Mouse (Mus musculus) granulocyte monocyte progenitor cell, adult 5-6 weeks (primary cell): ENCODE results near the gene Gpr107. TPM values are rescaled to one million over a fixed set of nuclear protein-coding genes. Genes with fewer than 3 reads are reported as not detected.
"Not testable (repeated sequence)": the region's sequence is repeated elsewhere in the genome, so short reads cannot be mapped to it uniquely, and the experiment has no call there.

Experiments used
- ATAC-seq: replicated peaks from 2 replicates; pipeline ENCODE4 v1.8.0; 2016; ENCODE audit warnings: mild to moderate bottlenecking, moderate TSS enrichment, inconsistent platforms; ENCODE audit not compliant: poor library complexity, severe bottlenecking
- total RNA-seq, 2 experiments: library from RNA; stranded (forward) in 1 of 2; stranded (reverse) in 1 of 2; fragments of 200-712, 200-1000 nt in 1 of 2; fragments of >200 nt in 1 of 2; fragmentation: Nextera tagmentation in 1 of 2; gene quantifications; 2 replicates each; pipeline ENCODE4 v1.2.3; 2014 to 2017

The Gpr107 gene
- total RNA-seq, 2 experiments from 2014 or later: 12.8 to 16.4 TPM

DNA sequence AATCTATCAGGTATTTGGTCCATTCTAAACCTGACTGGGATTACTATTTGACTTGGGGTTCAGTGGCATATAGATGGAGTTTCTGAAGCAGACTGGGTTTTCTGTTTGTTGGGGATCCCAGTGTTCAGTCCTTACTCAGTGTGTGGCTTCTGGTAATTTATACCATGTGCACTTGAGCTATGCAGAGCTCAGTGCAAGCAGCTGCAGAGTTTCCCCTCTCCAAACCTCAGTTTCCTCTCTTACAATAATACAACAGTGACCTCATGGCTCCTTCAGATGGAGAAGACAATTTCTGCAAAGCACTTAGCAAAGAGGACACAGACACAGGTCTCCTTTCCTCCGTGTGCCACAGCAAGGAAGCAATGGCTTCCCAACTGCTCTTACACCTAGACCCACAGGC lies 7.2 kb upstream of the Gpr107 start:
- ATAC-seq: peak; percentile 18

DNA sequence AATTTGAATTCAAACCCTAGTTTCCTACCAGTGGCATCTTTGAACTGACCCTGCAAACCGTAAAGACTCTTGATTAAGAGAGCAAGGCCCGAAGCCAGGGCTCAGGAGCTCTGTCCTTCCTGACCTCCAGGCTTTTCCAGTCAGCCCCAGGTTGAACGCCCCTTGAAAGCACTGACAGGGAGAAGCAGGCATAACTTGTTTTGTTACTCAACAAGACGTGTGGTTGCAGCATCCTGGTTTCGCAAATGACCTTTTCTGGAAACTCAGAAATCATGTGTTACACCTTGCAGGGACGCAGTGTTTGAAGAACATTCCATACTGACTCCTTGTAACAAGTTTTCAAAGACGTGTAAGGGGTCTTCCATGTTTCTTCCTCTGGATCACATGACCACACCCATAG lies 5.1 kb upstream of the Gpr107 start:
- peak; percentile 49 for ATAC-seq

DNA sequence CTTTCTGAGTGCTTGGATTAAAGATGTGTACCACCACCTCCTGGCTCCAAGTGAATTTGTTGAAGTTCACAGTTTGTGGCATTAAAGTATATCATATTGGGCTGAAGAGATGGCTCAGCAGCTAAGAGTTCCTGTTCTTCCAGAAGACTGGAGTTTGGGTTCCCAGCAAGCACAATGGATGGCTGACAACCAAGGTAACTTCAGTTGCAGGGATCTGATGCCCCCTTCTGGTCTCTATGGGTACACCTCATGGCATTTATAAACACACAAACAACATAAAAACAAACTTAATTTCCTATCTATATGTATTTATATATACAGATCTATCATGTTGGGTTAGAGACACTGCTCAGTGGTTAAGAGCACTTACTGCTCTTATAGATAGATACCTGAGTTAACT lies 1.4 kb upstream of the Gpr107 start:
- ATAC-seq: no peak

DNA sequence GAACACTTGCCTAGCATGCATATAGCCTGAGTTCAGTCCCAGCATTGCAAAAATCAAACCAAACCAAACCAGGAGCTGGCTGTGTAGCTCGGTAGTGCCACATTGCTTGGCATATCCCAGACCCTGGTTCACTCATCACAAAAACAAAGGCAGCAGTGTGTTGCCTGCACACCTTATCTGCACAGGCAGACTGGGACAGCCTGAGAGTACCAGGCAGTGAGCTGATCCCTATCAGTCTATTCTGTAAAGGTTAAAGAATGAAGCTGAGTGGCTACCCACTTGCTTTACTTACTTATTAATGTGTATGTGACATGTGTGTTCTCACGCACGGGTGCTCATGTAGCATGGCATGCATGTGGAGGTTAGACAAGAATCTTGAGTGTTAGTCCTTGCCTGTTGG lies 4.7 kb downstream of the Gpr107 start:
- no peak for ATAC-seq

DNA sequence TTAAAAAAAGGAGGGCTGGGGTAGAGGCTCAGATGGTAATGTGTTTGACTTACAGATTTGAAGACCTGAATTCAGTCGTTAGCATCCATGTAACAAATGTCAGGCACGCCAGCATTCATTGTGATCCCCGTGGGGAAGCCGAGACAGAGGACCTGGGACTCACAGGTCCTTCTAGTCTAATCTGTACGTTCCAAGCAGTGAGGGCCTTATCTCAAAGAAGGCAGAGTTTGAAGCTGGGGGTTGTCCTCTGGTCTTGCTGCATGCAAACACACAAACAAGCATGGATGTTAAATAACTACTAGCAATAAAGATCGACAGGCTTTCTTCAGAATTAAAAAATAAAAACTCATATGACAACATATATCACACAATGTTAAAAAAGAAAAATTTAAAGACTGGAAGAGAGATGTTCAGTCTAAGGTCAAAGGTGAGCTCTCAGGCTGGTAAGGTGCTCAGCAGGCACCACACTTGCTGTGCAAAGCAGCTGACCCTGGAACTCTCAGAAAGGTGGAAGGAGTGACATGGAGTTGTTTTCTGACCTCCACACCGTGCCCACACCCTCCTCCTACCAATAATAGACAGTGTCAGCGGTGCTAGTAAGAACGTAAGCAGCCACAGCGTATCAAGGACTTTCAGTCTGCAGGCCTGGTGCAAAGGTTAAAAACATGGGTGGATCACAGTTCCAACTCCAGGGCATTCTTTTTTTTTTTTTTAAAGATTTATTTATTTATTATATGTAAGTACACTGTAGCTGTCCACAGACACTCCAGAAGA lies 8.2 kb downstream of the Gpr107 start:
- no peak for ATAC-seq

DNA sequence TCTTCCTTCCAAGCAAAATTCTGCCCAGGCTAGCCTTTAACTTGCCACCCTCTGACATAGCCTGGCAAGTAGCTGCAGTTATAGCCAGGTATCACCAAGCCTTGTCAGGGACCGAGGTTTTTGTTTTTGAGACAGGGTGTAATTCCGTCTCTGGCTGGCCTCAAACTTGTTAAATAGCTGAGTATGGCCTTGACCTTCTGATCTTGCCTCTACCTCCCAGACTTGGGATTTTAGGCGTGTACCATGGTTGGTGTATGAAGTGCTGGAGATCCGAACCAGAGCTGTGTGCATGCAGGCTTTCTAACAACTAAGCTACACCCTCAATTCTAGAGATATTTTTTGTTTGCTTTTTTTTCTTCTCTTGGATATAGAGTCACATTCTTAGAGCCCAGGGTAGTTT lies 9.5 kb downstream of the Gpr107 start:
- no peak for ATAC-seq

DNA sequence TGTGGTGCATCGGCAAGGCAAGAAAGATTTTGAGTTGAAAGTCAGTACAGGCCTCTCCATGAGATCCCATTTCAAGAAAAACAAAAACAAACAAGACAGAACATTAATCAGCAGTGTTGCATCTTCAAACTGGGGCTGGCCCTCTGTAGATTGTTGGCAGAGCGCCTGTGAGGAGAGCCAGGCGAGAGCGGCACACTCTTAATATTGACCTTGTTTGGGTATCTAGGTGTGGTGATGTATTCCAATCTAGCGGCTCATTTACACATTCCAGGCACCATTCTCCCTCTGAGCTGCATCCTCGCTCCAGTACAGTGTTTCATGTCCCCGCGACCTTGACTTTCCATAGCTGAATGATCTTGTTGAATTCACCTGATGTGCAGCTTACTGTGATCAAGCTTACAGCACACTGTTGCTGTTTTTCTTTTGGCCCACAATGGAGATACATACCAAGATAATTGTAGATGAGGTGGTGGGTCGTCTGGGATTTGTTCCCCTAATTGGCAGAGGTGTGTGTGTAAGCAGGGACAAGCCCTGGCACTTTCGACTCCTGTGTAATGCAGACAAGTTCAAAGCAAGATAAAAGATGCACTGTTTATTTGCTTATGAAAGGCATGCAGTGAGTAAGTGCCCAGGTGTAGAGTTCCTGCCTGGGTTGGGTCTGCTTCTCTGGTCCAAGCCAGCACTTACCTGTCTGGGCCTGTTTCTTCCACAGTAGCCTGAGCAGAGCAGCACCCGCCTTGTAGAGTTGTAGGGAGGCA lies 11.4 kb downstream of the Gpr107 start:
- ATAC-seq: no peak

DNA sequence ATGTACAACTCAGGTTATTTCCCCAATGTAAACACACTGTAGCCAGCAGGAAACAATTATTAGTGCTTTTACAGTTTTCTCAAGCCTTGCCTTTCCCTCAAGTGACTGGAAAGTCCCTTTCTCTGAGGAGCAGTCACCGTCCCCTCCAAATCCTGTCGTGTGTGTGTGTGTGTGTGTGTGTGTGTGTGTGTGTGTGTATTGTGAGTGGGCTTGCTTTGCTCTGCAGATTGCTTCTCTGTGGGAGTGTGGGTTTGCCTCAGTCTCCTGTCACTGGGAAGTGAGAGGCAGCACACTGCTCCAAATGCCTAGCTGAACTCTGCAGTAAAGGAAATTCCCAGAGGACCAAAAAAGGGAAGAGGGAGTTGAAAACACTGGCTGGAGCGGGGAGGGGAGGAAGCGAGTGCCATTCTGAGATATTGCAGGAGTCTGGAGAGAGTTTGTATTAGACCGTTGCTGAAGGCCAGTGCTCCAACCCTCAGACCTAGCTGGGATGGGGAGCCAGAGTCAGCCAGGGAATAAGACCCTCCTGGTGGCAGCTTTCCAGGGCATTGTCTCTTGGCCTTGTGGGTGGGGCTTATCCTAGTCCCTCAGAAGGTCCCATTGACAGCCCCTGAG lies 12.8 kb downstream of the Gpr107 start:
- ATAC-seq: no peak

DNA sequence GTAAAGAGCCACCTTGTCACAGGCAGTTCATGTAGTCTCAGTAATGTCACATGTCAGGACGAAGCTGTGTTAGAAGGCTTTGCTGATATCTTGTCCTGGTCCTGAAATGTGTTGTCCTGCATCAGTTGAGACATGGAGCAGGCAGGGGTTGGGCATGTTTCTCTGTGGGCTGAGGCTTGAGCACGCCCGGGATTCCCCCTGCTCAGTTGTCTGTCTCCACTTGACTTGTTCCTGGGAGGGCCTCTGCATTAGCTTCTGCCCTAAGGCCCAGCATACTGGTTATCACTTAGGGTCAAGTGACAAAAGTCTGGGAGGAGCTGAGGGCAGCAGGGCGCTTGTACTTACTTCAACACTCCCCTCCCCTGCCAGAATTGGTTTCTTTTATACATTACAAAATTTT lies 13.4 kb downstream of the Gpr107 start:
- no peak for ATAC-seq

DNA sequence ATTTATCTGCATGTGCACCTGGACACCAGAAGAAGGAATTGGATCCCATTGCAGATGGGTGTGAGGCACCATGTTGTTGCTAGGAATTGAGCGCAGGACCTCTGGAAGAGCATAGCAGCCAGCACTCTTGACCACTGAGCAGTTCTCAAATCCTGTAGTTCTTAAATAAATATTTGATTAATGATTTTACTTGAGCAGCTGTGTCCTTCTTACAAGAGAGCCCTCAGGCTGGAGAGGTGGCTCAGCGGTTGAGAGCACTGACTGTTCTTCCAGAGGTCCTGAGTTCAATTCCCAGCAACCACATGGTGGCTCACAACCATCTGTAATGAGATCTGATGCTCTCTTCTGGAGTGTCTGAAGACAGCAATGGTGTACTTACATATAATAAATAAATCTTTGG lies 15.5 kb downstream of the Gpr107 start:
- not testable (repeated sequence) for ATAC-seq

DNA sequence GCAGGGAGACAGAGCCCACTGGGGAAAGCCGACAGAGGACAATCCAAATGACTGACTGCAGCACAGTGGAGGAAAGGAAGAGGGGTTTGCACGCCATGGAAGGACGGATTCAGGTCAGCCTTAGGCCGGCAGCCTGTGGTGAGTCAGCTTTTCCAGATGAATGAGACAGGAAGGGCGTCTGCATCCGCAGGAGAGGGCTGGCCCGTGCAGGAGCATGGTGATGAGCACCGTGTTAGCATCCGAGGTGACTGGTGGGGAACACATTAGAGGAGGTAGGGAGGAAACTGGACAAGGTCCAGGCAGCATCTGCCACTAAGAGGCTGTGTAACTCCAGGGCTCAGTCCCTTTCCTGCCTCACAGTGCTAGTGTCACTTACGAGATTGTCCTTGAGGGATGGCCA lies 16.9 kb downstream of the Gpr107 start:
- no peak for ATAC-seq

DNA sequence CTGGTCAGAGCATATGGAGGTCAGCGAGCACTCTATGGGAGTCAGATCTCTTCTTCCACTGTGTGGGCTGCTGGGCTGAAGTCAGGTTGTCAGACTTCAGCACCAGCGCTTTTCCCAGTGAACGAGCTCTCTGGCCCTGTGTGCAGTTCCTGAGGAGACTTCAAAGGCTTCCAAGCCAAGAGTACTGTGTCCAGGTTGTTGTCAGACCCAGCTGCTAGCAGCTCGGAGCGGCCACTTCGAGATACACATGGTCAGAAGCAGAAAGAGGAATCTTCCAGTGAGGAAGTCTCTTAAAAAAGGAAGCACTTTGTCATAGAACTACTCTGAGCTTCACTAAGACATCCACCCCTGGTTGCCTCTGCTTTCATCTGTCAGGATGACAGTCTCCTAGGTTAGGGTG lies 18.0 kb downstream of the Gpr107 start:
- peak; percentile 48 for ATAC-seq

DNA sequence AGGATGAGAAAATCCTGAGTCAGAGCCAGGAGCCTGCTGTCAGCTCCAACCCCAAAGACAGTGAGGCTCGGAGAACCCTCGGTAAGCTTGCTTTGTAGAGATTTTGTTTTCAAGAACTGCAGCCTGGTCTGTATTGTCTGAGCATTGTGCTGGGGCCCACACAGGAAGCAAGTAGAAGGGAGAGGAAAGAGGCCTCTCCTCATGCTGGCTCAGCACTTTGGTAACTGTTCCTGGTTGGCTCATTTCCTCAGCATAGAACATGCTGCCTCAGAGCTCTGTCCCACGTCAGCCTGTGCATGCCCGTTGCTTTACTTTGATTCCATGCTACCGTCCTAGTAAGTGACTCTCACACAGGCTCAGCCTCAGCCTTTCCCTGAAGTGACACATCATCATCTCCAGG lies 19.9 kb downstream of the Gpr107 start:
- ATAC-seq: peak; percentile 37; the same call in 1 of the 2 replicates

DNA sequence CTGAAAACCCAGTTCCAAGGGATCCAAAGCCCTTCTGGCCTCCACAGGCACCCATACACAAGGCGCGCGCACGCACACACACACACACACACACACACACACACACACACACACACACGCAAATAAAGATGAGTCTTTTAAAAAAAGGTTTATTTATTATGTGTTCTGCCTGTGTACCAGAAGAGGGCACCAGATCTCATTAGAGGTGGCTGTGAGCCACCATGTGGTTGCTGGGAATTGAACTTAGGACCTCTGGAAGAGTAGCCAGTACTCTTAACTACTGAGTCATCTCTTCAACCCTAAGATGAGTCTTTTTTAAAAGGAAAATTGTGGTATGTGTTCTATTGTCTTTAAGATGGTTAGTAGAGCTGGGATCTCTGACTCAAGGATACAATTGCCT lies 20.4 kb downstream of the Gpr107 start:
- no peak for ATAC-seq

DNA sequence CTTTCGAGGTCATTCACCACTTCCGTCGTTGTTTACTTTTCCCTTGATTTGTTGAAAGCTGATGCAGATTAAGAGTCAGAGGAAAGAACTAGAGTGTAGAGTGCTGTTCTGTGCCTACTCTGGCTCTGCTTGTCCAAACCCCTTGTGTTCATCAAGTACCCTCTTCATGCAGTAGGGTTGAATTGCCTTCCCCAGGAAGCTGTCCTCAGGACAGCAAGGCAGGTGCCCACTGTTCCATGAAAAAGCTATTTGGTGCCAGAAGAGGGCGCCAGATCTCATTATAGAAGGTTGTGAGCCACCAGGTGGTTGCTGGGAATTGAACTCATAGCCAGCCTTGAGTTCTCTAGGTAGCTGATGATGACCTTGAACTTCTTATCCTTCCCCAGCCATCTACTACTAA lies 21.2 kb downstream of the Gpr107 start:
- ATAC-seq: no peak

DNA sequence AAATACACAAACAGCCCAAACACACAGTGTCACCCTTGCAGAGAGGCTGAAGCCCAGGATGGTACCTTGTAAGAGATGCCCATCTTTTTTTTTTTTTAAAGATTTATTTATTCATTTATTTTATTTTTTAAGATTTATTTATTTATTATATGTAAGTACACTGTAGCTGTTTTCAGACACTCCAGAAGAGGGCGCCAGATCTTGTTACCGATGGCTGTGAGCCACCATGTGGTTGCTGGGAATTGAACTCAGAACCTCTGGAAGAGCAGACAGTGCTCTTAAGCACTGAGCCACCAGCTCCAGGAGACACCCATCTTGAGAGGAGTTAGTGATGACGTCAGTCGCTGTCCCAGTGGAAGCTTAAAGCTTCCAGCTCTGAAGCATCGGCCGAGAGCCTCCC lies 26.5 kb downstream of the Gpr107 start:
- not testable (repeated sequence) for ATAC-seq

DNA sequence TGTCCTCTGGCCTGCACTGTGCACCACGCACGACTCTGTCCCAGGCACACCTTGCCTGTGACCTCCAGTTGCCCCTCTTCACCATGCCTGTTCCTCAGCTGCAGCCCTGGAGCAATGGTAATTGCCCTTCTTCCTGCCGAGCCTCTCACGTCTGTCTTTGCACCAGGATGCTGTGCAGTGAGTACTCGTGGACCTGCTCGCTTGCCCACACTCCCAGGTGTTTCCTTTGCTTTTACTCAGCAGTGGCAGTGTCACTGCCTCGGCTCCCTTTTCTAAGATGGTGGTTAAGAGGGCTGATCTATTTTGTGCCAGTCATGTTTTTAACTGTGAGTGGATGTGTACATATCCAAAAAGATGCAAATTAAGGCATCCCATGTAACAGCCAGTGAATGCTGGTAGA lies 27.4 kb downstream of the Gpr107 start:
- no peak for ATAC-seq

DNA sequence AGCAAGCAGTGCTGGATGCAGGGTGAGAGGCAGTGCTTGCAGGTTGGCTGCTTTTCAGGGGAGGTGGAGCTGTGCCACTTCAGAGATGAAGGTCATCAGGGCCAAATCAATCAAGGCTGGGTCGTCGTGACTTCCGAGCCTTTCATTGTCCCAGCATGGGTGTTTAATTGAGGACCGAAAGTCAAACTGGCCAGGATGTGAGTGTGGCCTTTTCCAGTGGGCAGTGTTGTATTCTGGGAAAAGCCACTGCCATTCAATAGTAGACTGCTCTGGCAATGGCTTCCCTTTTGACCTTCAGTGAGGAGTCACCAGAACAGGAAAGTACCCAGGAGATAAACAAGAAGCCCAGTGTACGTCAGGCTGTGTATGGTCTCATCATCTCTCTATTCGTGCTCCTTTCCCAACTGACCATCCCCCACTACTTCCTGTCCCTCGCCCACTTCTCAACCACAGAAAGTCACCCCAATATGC lies 28.0 kb downstream of the Gpr107 start:
- no peak for ATAC-seq

DNA sequence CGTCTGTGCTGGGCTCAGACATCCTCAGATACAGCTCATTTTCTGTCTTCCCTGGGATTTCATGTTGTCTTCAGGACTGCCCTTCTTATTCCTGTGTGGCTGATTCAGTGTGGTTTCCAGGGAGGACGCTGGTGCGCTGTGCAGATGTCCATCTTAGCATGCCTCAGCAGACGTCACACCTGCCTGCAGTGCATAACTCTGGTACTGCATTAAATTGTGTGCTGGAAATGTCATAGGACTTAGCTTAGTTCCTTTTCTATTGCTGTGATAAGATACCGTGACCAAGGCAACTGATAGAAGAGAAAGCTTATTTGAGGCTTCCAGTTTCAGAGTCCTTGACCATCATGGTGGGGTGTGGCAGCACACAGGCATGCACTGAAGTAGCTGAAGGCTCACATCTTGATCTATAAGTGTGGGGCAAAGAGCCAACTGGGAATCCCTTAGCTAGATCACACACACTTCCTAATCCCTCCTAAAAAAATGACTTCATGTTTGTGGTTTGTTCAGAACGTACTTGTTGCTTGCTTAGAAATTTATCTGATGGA lies 30.7 kb downstream of the Gpr107 start:
- no peak for ATAC-seq

DNA sequence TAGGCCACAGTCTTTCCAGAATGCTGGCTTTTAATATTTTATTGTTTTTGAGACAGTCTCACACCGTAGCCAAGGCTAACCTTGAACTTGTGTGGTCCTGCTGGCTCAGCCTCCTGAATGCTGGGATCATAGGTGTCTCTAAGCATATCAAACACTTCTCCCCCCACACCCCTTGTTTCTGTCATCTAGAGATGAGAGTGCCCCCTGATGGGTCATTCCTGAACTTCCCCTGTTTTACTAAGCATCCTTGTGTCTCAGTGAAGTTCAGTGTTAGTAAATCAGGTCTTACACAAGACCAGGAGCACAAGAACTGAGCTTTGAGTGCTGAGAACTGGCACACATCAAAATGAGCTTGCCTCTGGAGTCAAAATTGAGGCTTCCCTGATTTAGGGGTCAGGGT lies 31.7 kb downstream of the Gpr107 start:
- no peak for ATAC-seq

DNA sequence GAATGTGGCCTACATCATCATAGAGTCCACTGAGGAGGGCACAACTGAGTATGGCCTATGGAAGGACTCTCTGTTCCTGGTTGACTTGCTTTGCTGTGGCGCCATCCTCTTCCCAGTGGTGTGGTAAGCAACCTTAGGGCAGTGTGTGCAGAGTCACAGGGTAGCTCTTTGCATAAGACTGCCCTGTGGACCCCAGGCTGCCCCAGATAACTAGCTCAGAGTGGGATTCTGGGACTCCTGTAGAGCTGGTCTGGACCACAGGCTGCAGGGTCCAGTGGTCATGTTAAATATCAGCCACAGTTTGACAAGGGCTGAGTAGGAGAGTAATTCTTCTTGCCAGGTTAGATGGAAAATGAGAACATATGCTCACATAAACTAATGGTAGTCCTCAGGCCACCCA lies 36.6 kb downstream of the Gpr107 start:
- no peak for ATAC-seq
